Mouse (Mus musculus): ENCODE data around the gene Ghdc. TPM values are rescaled to one million over a fixed set of nuclear protein-coding genes. Genes with fewer than 3 reads are reported as not detected.
A peak's percentile ranks its signal among the peaks of the same experiment; 100 is the strongest.

The Ghdc gene
- total and polyA plus RNA-seq, 2 experiments from 2014 or later = 7.0 to 13.0 TPM

GRCm38 (mm10) chr11:100782568-100782967, 11.8 kb upstream of the Ghdc start:
- ATAC-seq (ENCODE audit: insufficient read depth, low read depth) (no peak), DNase-seq (ENCODE audit: low spot score) (no peak)
- Histone ChIP-seq H3K27me3 (ENCODE audit: control insufficient read depth, insufficient read depth, low read length) (no peaks in the 10 kb centered on the region), H3K27ac (ENCODE audit: low read depth) (0 out of 2 replicates have a peak overlapping the region, but pooled peaks have one; percentile 8), H3K4me2 (ENCODE audit: low read depth, low read length) (no peak overlapping the region), H3K36me3 (replicated peaks; ENCODE audit: control insufficient read depth, insufficient read depth, low read length) (peaks cover 83% of the 10 kb centered on the region), H3K9ac (replicated peaks; ENCODE audit: low read depth, low read length) (no peak overlapping the region), H3K4me3 (ENCODE audit: low read depth, low read length) (no peak overlapping the region), H3K9me3 (replicated peaks; ENCODE audit: control insufficient read depth, low read length) (no peaks in the 10 kb centered on the region), H3K4me1 (ENCODE audit: control insufficient read depth, insufficient read depth) (no peaks in the 10 kb centered on the region)
- TF ChIP-seq CTCF (IDR thresholded peaks at IDR 0.05; ENCODE audit: low read depth) = no peak
- no peak for TF ChIP-seq EP300 (IDR thresholded peaks at IDR 0.05; ENCODE audit: low read depth)
- 83% methylated on average over 13 of the region's 13 CpGs for WGBS

DNA sequence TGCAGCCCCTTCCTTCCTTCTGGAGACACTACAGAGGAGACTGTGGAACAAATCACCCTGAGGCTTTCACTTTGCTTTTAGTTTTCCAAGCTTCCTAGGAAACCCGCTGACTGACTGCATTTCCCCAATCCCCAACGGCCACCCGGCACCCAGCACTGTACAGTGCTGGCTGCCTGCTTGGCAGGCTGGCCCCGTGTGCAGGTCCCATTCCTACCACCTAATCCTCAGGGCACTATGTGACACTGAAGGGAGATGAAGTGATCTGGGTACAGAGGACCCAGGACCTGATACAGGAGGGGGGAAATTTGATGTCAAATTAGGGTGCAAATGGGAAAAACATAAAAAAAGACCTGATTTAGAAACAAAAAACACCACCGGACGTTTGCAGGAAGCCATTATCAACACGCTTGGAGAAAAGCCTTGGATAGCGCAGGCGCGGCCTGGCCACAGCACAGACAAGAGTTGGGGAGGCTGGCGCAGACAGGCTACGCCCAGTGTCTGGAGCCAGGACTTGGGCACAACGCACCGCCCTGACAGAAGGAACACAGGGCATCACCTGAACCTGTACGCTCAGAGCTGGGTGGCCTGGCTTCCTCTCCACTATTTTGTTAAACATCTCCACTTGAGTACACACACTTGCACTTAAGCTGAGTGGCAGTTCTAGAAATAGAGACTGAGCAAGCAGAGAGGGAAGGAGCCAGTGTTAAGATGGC, 11.2 kb upstream of the Ghdc start:
- peak; percentile 44; the same call in 1 of the 2 replicates for ATAC-seq (ENCODE audit: insufficient read depth, low read depth)
- H3K36me3 ChIP-seq (replicated peaks; ENCODE audit: control insufficient read depth, insufficient read depth, low read length) = peaks cover 76% of the 10 kb centered on the region
- WGBS = 71% methylated on average over 15 of the region's 15 CpGs
- TF ChIP-seq EP300 (IDR thresholded peaks at IDR 0.05; ENCODE audit: low read depth) (no peak), CTCF (IDR thresholded peaks at IDR 0.05; ENCODE audit: low read depth) (no peak)
- H3K9me3 ChIP-seq (replicated peaks; ENCODE audit: control insufficient read depth, low read length) = no peaks in the 10 kb centered on the region
- H3K4me3 ChIP-seq (ENCODE audit: low read depth, low read length) = no peak overlapping the region
- H3K4me1 ChIP-seq (ENCODE audit: control insufficient read depth, insufficient read depth) = no peaks in the 10 kb centered on the region
- DNase-seq (ENCODE audit: low spot score) = no peak
- no peak overlapping the region for H3K9ac ChIP-seq (replicated peaks; ENCODE audit: low read depth, low read length)
- no peaks in the 10 kb centered on the region for H3K27me3 ChIP-seq (ENCODE audit: control insufficient read depth, insufficient read depth, low read length)
- H3K27ac ChIP-seq (ENCODE audit: low read depth) = 0 out of 2 replicates have a peak overlapping the region, but pooled peaks have one; percentile 8
- H3K4me2 ChIP-seq (ENCODE audit: low read depth, low read length) = no peak overlapping the region

DNA sequence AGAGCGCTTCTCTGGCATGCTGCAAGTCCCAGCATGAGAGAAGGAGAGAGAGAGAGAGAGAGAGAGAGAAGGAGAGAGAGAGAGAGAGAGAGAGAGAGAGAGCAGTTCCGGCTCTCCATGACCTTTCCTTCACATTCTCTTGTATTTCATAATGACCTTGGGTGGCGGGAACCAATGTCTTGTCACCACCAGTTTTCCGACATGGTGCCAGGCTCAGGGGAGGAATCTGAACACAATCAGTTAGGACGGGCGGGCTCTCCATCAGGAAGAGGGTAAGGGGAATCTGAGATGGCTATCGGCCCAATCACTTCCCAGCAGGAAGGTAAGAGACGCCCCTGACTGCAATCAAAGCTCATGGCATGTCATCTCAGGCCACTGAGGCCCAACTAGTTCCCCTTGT, 9.5 kb upstream of the Ghdc start:
- no peak for TF ChIP-seq EP300 (IDR thresholded peaks at IDR 0.05; ENCODE audit: low read depth)
- TF ChIP-seq CTCF (IDR thresholded peaks at IDR 0.05; ENCODE audit: low read depth) = no peak

GRCm38 (mm10) chr11:100778069-100778468, 7.3 kb upstream of the Ghdc start:
- no peak overlapping the region for H3K4me2 ChIP-seq (ENCODE audit: low read depth, low read length)
- no peak for TF ChIP-seq EP300 (IDR thresholded peaks at IDR 0.05; ENCODE audit: low read depth)
- no peak for ATAC-seq (ENCODE audit: insufficient read depth, low read depth)
- H3K4me3 ChIP-seq (ENCODE audit: low read depth, low read length) = no peak overlapping the region
- no peak overlapping the region for H3K27ac ChIP-seq (ENCODE audit: low read depth)
- no peak overlapping the region for H3K9ac ChIP-seq (replicated peaks; ENCODE audit: low read depth, low read length)
- WGBS = 54% methylated on average over 3 of the region's 3 CpGs
- no peak for DNase-seq (ENCODE audit: low spot score)
- H3K9me3 ChIP-seq (replicated peaks; ENCODE audit: control insufficient read depth, low read length) = no peaks in the 10 kb centered on the region
- H3K27me3 ChIP-seq (ENCODE audit: control insufficient read depth, insufficient read depth, low read length) = no peaks in the 10 kb centered on the region
- H3K4me1 ChIP-seq (ENCODE audit: control insufficient read depth, insufficient read depth) = no peaks in the 10 kb centered on the region
- peaks cover 41% of the 10 kb centered on the region for H3K36me3 ChIP-seq (replicated peaks; ENCODE audit: control insufficient read depth, insufficient read depth, low read length)

More for the DNA sequence above, 9.5 kb upstream of the Ghdc start:
- ATAC-seq (ENCODE audit: insufficient read depth, low read depth) (no peak), DNase-seq (ENCODE audit: low spot score) (no peak)
- Histone ChIP-seq H3K36me3 (replicated peaks; ENCODE audit: control insufficient read depth, insufficient read depth, low read length) (peaks cover 62% of the 10 kb centered on the region), H3K9ac (replicated peaks; ENCODE audit: low read depth, low read length) (no peak overlapping the region), H3K27ac (ENCODE audit: low read depth) (no peak overlapping the region), H3K4me2 (ENCODE audit: low read depth, low read length) (no peak overlapping the region), H3K27me3 (ENCODE audit: control insufficient read depth, insufficient read depth, low read length) (no peaks in the 10 kb centered on the region), H3K9me3 (replicated peaks; ENCODE audit: control insufficient read depth, low read length) (no peaks in the 10 kb centered on the region), H3K4me1 (ENCODE audit: control insufficient read depth, insufficient read depth) (no peaks in the 10 kb centered on the region), H3K4me3 (ENCODE audit: low read depth, low read length) (no peak overlapping the region)
- WGBS = 64% methylated on average over 8 of the region's 8 CpGs

GRCm38 (mm10) chr11:100775921-100776320, 5.2 kb upstream of the Ghdc start:
- Histone ChIP-seq H3K9me3 (replicated peaks; ENCODE audit: control insufficient read depth, low read length) (no peaks in the 10 kb centered on the region), H3K27ac (ENCODE audit: low read depth) (no peak overlapping the region), H3K27me3 (ENCODE audit: control insufficient read depth, insufficient read depth, low read length) (no peaks in the 10 kb centered on the region), H3K4me3 (ENCODE audit: low read depth, low read length) (no peak overlapping the region), H3K9ac (replicated peaks; ENCODE audit: low read depth, low read length) (no peak overlapping the region), H3K4me2 (ENCODE audit: low read depth, low read length) (no peak overlapping the region), H3K4me1 (ENCODE audit: control insufficient read depth, insufficient read depth) (no peaks in the 10 kb centered on the region), H3K36me3 (replicated peaks; ENCODE audit: control insufficient read depth, insufficient read depth, low read length) (peaks cover 19% of the 10 kb centered on the region)
- ATAC-seq (ENCODE audit: insufficient read depth, low read depth) = no peak
- WGBS = 74% methylated on average over 10 of the region's 10 CpGs
- no peak for DNase-seq (ENCODE audit: low spot score)
- TF ChIP-seq EP300 (IDR thresholded peaks at IDR 0.05; ENCODE audit: low read depth) (no peak), CTCF (IDR thresholded peaks at IDR 0.05; ENCODE audit: low read depth) (no peak)

DNA sequence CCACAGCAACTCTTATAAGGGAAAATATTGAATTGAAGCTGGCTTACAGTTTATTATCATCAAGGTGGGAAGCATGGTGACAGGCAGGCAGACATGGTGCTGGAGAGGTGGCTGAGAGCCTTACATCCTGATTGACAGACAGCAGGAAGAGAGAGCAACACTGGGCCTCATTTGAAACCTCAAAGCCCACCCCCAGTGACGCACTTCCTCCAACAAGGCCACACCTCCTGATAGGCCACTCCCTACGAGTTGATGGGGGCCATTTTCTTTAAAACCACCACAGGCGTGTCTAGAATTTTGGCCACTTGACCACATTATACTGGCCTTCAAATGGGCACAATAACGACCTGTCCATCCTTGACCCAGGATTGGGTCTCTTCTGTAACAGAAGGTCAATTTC, 3.5 kb upstream of the Ghdc start:
- 80% methylated on average over 4 of the region's 4 CpGs for WGBS
- H3K27me3 ChIP-seq (ENCODE audit: control insufficient read depth, insufficient read depth, low read length) = no peaks in the 10 kb centered on the region
- peaks cover 6% of the 10 kb centered on the region for H3K4me1 ChIP-seq (ENCODE audit: control insufficient read depth, insufficient read depth)
- ATAC-seq (ENCODE audit: insufficient read depth, low read depth) (no peak), DNase-seq (ENCODE audit: low spot score) (no peak)
- H3K4me3 ChIP-seq (ENCODE audit: low read depth, low read length) = no peak overlapping the region
- H3K4me2 ChIP-seq (ENCODE audit: low read depth, low read length) = no peak overlapping the region
- no peak overlapping the region for H3K27ac ChIP-seq (ENCODE audit: low read depth)
- H3K9ac ChIP-seq (replicated peaks; ENCODE audit: low read depth, low read length) = no peak overlapping the region
- peaks cover 3% of the 10 kb centered on the region; the same call in 1 of the 2 replicates for H3K36me3 ChIP-seq (replicated peaks; ENCODE audit: control insufficient read depth, insufficient read depth, low read length)
- TF ChIP-seq CTCF (IDR thresholded peaks at IDR 0.05; ENCODE audit: low read depth) (no peak), EP300 (IDR thresholded peaks at IDR 0.05; ENCODE audit: low read depth) (no peak)
- H3K9me3 ChIP-seq (replicated peaks; ENCODE audit: control insufficient read depth, low read length) = no peaks in the 10 kb centered on the region

Data from heart, postnatal 0 days (tissue).